Mouse (Mus musculus) erythroblast, adult 5-6 weeks (primary cell): ENCODE measurements around the gene Sltm. TPM values are rescaled to one million over a fixed set of nuclear protein-coding genes. Genes with fewer than 3 reads are reported as not detected.
"Not testable (repeated sequence)": the region's sequence is repeated elsewhere in the genome, so short reads cannot be mapped to it uniquely, and the experiment has no call there.

Experiments used
- ATAC-seq: replicated peaks from 2 replicates; pipeline ENCODE4 v1.8.0; 2016; ENCODE audit warnings: moderate number of reproducible peaks, mild to moderate bottlenecking, moderate TSS enrichment, inconsistent platforms; ENCODE audit not compliant: poor library complexity, low FRiP score, severe bottlenecking
- total RNA-seq, 2 experiments: library from RNA; stranded (forward) in 1 of 2; stranded (reverse) in 1 of 2; fragments of 150-400 nt in 1 of 2; fragments of 200-764, 138-1000 nt in 1 of 2; gene quantifications; 2 replicates each; pipeline versions ENCODE4 v1.2.3 to v1.2.4; 2015 to 2017; ENCODE audit warnings: low replicate concordance in 2 of 2

Sltm gene
- total RNA-seq, 2 experiments from 2014 or later = 15.4 to 25.6 TPM

- ATAC-seq = not testable (repeated sequence)
Measured at GRCm38 (mm10) chr9:70546576-70546975, 4.0 kb downstream of the Sltm start.

DNA sequence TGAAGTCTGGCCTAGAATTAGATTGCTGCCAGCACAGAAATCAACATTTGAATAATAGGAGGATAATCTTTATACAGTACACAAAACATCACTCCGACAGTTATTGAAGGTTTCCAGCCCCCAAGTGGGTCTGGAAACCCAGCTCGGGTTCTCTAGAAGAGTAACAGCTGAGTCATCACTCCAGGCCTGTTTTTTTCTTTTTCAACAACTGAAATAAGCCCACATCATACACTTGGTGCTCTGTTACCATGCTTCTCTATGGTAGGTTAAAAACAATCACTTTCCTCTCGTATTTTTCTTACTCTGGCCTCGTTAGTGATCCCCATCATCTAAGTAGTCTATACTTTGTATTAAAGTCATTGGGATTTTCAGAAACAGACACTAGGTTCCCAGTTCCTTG is 5.8 kb downstream of the Sltm start:
- no peak for ATAC-seq

DNA sequence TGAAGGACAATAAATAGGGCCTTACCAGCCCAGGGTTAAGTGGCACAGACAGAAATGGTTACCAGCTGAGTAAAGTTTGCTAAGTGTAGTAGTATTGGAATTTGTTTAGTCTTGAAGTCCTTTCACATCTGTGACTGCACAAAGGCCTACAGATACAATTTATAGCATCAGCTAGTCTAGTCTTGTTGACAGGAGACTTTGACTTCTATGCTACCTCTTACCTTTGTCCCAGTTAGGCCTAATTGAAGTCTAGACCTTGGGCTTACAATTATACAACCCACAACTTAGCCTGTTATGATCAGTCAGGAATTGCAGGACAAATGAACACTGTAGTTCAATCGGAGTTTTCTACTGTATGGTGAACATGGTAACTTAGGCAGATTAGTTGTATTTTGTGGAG is 9.0 kb downstream of the Sltm start:
- no peak for ATAC-seq

GRCm38 (mm10) chr9:70552233-70552632 is 9.7 kb downstream of the Sltm start:
- not testable (repeated sequence) for ATAC-seq

- no peak for ATAC-seq
Measured at GRCm38 (mm10) chr9:70555431-70555830, 12.9 kb downstream of the Sltm start.

DNA sequence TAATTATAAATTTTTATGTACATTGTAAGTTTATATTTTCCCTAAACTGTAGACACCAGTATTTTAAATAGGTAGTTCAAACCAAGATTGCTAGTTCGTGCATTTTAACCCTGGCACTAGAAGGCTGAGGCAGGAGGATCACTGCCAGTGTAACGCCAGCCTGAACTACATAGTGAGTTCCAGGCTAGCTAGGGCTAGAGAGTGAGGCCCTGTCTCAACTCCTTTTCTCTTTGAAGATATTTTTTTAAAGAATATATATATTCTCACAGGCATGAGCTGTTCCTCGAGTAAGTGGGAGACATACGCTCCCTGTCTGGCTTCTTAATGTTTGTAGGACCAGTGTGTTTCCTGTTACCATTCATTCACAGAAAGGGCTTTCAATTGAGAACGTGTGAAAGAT is 14.2 kb downstream of the Sltm start:
- ATAC-seq = no peak

DNA sequence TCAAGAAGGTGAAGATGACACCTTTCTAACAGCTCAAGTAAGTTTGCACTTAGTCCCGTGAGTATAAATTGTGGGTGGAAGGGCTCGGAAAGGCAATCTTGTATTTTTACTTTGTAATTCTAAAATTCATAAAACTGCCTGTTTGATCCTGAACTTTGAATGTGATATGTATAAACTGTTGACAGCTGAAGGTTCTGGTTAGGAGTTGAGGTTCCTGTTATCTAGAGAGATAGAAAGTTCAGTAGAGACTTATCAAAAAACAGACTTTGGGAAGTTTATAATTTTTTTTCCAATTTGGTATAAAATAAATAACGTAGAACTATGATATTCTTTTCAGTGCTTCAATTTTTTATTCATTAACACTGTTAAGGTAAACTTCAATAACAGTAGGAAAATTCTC is 20.3 kb downstream of the Sltm start:
- ATAC-seq = no peak

DNA sequence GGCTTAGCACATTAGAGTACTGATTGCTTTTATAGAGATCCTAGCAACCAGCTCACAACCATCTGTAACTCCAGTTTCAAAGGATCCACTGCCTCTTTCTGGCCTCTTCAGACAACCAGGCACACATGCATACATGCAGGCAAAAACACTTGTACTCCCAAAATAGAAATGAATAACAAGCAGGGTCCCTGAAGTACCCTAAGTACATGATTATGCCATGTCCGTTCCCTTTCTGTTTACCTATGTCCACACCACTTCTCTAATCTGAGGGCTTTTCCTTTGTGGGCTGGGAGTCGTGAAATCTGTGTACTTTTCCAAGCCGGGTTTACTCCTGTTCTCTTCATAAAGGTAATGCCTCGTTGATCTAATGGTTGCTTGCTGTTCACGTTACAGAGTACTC is 25.1 kb downstream of the Sltm start:
- no peak for ATAC-seq

- no peak for ATAC-seq
Measured at GRCm38 (mm10) chr9:70570351-70570750, 27.8 kb downstream of the Sltm start.

DNA sequence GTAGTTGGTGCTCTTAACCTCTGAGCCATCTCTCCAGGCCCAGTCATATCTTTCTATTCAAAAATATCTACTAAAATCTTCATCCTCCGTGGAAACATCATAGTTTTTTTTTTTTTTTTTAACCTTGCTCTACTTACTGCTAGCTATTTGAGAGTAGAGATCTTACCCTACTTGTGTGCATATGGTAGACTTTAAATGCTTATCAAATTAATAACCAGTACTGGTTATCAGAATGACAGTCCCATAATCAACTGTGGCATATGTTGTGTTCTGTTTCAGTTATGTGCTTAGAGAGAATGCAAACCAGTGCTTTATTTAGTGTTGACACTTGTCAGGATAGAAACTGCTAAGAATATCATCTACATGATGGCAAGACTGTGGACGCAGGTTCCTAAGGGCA is 35.6 kb downstream of the Sltm start:
- ATAC-seq = no peak

DNA sequence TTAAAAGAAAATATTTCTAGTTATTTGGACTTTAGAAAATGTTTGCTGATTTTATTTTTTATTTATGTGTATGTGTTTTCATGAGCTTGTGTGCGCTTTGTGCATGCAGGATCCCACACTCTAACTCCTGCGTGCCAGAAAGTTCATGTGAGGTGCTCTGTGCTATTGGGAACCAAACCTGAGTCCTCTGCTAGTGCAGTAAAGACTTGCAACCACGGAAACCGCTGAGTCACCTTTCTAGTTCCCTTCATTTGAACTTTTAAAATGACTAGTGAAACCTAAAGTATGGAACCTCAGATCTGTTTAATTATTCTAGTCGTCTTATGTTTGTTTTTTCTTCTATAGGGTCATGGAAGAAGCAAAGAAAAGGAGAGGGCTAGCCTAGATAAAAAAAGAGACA is 38.4 kb downstream of the Sltm start:
- no peak for ATAC-seq

- no peak for ATAC-seq
Measured at GRCm38 (mm10) chr9:70584641-70585040, 42.1 kb downstream of the Sltm start.

- ATAC-seq = no peak
Measured at GRCm38 (mm10) chr9:70585172-70585571, 42.6 kb downstream of the Sltm start.

DNA sequence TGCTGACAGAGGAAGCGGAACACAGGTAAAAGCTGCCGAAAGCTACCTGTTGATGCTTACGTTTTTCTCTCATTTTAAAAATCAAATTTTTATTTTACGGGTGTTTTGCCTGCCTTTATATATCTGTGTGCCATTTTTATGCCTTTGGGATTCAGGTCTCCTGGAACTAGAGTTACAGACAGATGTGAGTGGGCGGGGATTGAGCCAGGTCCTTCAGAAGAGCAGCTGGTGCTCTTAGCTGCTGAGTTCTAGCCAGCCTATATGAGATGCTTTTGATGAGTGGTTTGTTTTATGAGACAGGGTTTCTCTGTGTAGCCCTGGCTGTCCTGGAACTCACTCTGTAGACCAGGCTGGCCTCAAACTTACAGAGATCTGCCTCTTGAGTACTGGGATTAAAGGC is 44.6 kb downstream of the Sltm start:
- no peak for ATAC-seq

- ATAC-seq = no peak
Measured at GRCm38 (mm10) chr9:70590775-70591174, 48.2 kb downstream of the Sltm start.

- ATAC-seq = no peak
Measured at GRCm38 (mm10) chr9:70591486-70591885, 48.9 kb downstream of the Sltm start.

DNA sequence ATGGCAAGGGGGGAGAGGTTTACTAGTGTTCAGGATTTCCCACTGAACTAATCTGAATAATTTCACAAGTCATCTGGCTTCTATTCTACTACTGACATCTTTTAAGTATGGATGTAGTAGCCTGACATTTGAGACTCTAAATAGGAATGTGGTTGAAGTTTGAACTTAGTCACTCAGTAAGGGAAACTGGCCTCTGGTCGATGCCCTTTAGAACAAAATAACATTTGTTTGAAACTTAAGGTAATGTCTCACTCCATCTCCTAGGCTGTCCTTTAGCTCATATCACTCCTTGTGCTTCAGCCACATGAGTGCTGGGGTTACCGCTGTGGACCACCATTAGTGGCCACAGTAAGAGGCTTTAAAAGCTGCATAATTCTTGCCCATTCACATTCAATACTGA is 55.7 kb downstream of the Sltm start:
- ATAC-seq = no peak

DNA sequence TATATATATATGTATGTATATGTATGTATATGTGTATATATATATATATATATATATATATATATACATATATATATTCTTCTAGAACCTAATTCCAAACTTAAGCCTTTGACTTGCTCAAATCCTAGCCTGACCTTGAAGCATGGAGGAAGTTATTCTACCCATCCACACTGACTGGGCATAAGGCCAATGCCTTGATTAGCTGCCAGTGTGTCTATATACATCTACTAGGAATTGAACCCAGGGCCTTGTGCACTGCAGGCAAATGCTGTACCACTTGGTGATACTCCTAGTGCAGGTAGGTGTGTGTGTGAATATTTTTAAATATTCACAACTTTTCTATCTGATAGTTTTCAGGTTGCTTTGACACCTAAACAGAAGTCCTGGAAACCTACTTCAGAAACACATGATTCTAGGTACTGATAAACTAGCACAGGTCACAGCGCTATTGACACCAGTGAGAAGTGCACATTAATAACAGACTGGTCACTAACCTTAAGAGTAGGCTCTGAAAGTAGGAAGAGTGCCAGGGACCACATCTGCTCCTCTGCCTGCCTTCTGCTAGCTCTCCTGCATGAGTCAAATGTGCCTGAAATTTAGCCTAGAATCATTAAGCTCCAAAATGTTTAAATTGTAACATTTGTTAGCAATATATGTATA is 59.8 kb downstream of the Sltm start:
- no peak for ATAC-seq

DNA sequence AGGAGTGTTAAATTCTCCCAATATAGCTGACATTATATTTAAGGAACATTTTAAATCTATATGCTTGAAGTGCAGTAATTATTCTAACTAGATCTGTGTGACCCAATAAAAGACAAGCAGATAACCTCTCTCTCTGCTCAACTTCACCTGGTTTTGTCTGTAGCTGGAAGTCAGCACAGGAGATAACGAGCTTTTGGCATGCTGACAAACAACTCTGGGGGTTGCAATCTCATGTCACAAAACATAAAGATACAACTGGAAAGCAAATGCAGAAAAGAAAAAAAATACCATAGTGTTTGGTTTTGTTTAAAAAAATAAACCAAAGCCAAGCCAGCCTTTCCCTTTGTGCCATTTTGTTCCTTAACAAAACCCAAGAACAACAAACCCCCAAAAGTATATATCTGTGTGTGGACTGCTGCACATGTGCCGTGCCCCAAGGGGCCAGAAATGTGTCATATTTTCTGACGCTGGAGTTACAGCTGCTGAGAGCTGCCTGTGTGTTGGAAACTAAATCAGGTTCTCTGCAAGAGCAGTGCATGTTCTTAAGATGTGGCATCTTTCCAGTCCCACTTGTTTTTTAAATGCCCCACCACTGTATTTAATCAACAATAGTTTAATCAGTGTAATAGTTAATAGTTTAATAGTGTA is 68.6 kb downstream of the Sltm start:
- ATAC-seq = no peak

GRCm38 (mm10) chr9:70629711-70630110 is 87.2 kb downstream of the Sltm start:
- no peak; the same call in 1 of the 2 replicates for ATAC-seq

- no peak for ATAC-seq
Measured at GRCm38 (mm10) chr9:70631665-70632064, 89.1 kb downstream of the Sltm start.

DNA sequence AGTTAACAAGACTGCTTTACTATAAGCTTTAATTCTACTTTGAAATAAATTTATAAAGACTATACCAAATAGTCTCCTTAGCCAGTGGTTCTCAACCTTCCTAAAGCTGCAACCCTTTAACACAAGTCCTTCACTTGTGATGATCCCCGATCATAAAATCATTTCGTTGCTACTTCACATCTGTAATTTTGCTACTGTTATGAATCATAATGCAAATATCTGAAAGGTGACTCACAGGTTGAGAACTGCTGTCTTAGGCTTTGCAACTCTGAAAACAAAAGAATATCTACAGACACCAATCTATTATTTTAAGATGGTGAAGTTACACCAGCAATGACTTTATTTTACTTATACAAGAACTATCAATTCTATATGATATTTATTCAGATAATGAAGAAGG is 94.2 kb downstream of the Sltm start:
- ATAC-seq = no peak
